Mouse (Mus musculus) CH12.LX (cell line): ENCODE results near the gene Kcnn1. TPM values are rescaled to one million over a fixed set of nuclear protein-coding genes. Genes with fewer than 3 reads are reported as not detected.

Experiments used
- DNase-seq: peaks from one replicate; pipeline ENCODE4 v3.0.0-alpha.2; 2013; ENCODE audit errors: extremely low read depth
- H3K27ac ChIP-seq: 2 replicates; pipeline ENCODE4 v1.5.1; 2012; ENCODE audit warnings: low read depth, mild to moderate bottlenecking, control low read depth, moderate library complexity; ENCODE audit not compliant: insufficient read depth
- H3K27me3 ChIP-seq: replicated peaks from 2 replicates; pipeline ENCODE3; 2012; ENCODE audit warnings: inconsistent platforms
- H3K36me3 ChIP-seq, 2 experiments: replicated peaks in 1 of 2; 2 replicates each; pipeline versions ENCODE3 to v1.6.1; 2012; ENCODE audit warnings: inconsistent platforms in 1 of 2, low read length in 1 of 2, mild to moderate bottlenecking in 1 of 2, mixed read lengths in 1 of 2, moderate library complexity in 1 of 2; ENCODE audit not compliant: control insufficient read depth in 1 of 2, insufficient read depth in 1 of 2
- H3K4me1 ChIP-seq, 2 experiments: 2 replicates each; pipeline ENCODE4 v1.6.1; 2012; ENCODE audit warnings: inconsistent platforms in 1 of 2, moderate library complexity in 1 of 2; ENCODE audit not compliant: insufficient read depth in 2 of 2, control insufficient read depth in 1 of 2
- H3K4me2 ChIP-seq: 2 replicates; pipeline ENCODE4 v1.6.1; 2012; ENCODE audit warnings: low read depth, mild to moderate bottlenecking, control low read depth; ENCODE audit not compliant: poor library complexity, insufficient read depth, severe bottlenecking
- H3K4me3 ChIP-seq, 3 experiments: fragments of 150-350 bp in 1 of 3; sonication (generic) in 1 of 3; replicated peaks in 1 of 3; 2 replicates each; pipeline versions ENCODE3 to v1.5.1; 2011 to 2012; ENCODE audit warnings: low read depth in 2 of 3, low read length in 2 of 3, mild to moderate bottlenecking in 2 of 3, moderate library complexity in 2 of 3, control low read depth in 1 of 3, improper control_type of control experiment in 1 of 3, inconsistent platforms in 1 of 3, mixed read lengths in 1 of 3; ENCODE audit not compliant: poor library complexity in 1 of 3
- H3K79me2 ChIP-seq: replicated peaks from 2 replicates; pipeline ENCODE4 v1.6.1; 2012; ENCODE audit warnings: mild to moderate bottlenecking, moderate library complexity; ENCODE audit not compliant: control insufficient read depth, poor library complexity, insufficient read depth, severe bottlenecking; ENCODE audit errors: extremely low read depth
- H3K9ac ChIP-seq: 2 replicates; pipeline ENCODE4 v1.6.1; 2012; ENCODE audit warnings: low read depth, mild to moderate bottlenecking, control low read depth, moderate library complexity; ENCODE audit not compliant: insufficient read depth
- H3K9me3 ChIP-seq: replicated peaks from 2 replicates; pipeline ENCODE3; 2012; ENCODE audit warnings: low read length, inconsistent platforms, mixed read lengths
- BHLHE40 ChIP-seq: IDR thresholded peaks from 2 replicates; pipeline ENCODE4 v1.6.1; 2011; ENCODE audit warnings: mild to moderate bottlenecking, low read depth, low read length, improper control_type of control experiment
- ETS1 ChIP-seq: conservative IDR thresholded peaks from 2 replicates; pipeline ENCODE4 v1.6.1; 2012; ENCODE audit warnings: low read depth, mild to moderate bottlenecking, inconsistent platforms, low read length, improper control_type of control experiment, moderate library complexity
- JUN ChIP-seq: IDR thresholded peaks from 2 replicates; pipeline ENCODE4 v1.6.1; 2011; ENCODE audit warnings: low read depth, mild to moderate bottlenecking, low read length, improper control_type of control experiment, moderate library complexity; ENCODE audit not compliant: insufficient read depth
- KAT2A ChIP-seq: IDR thresholded peaks from 2 replicates; pipeline ENCODE4 v1.6.1; 2012; ENCODE audit warnings: low read length, improper control_type of control experiment, inconsistent platforms; ENCODE audit not compliant: insufficient replicate concordance
- MAZ ChIP-seq: IDR thresholded peaks from 2 replicates; pipeline ENCODE4 v1.6.1; 2012; ENCODE audit warnings: low read depth, mild to moderate bottlenecking, inconsistent platforms, low read length, improper control_type of control experiment, moderate library complexity
- MYC ChIP-seq: IDR thresholded peaks from 2 replicates; pipeline ENCODE4 v1.6.1; 2011; ENCODE audit warnings: low read depth, mild to moderate bottlenecking, improper control_type of control experiment, low read length
- NRF1 ChIP-seq: IDR thresholded peaks from 2 replicates; pipeline ENCODE4 v1.6.1; 2014; ENCODE audit warnings: low read depth, mild to moderate bottlenecking, inconsistent platforms, low read length, improper control_type of control experiment, moderate library complexity
- PAX5 ChIP-seq: IDR thresholded peaks from 2 replicates; pipeline ENCODE4 v1.6.1; 2012; ENCODE audit warnings: low read length, inconsistent platforms, mixed read lengths
- RAD21 ChIP-seq: IDR thresholded peaks from 2 replicates; pipeline ENCODE4 v1.6.1; 2011; ENCODE audit warnings: low read depth, mild to moderate bottlenecking, low read length, improper control_type of control experiment, moderate library complexity
- SIN3A ChIP-seq: IDR thresholded peaks from 2 replicates; pipeline ENCODE4 v1.6.1; 2012; ENCODE audit warnings: low read length, improper control_type of control experiment, inconsistent platforms
- TCF12 ChIP-seq: IDR thresholded peaks from 2 replicates; pipeline ENCODE4 v1.6.1; 2014; ENCODE audit warnings: low read depth, mild to moderate bottlenecking, inconsistent platforms, low read length, improper control_type of control experiment
- USF1 ChIP-seq: IDR thresholded peaks from 2 replicates; pipeline ENCODE4 v1.6.1; 2014; ENCODE audit warnings: low read depth, mild to moderate bottlenecking, inconsistent platforms, low read length, improper control_type of control experiment
- dilution Hi-C: fragments of 300-500 bp; cut with MboI; formaldehyde crosslinking; loops from 2 replicates; pipeline ENCODE4 v1.14.3; 2020; ENCODE audit warnings: low sequenced_read_pairs; ENCODE audit not compliant: extremely low pct_unique_long_range_greater_than_20kb, extremely low pct_ligation_motif_present
- in situ Hi-C: fragments of 300-500 bp; cut with MboI; formaldehyde crosslinking; loops from 3 replicates; pipeline ENCODE4 v1.14.3; 2019; ENCODE audit warnings: low sequenced_read_pairs, low pct_ligation_motif_present, low pct_unique_long_range_greater_than_20kb, mixed read lengths
- polyA plus RNA-seq: library from polyadenylated mRNA; unstranded; fragments of >175 nt; gene quantifications from 2 replicates; pipeline ENCODE4 v1.2.1, GENCODE M21; 2012; ENCODE audit warnings: low read depth; ENCODE audit not compliant: insufficient read length
- total RNA-seq, 2 experiments: library from RNA; depleted of rRNA; stranded (reverse); fragments of 300-350 nt in 1 of 2; fragments of >200 nt in 1 of 2; gene quantifications; 2 replicates each; pipeline ENCODE4 v1.2.3; 2012 to 2014

The Kcnn1 gene
- total and polyA plus RNA-seq, 3 experiments: 0.21 TPM; not detected in 2

DNA sequence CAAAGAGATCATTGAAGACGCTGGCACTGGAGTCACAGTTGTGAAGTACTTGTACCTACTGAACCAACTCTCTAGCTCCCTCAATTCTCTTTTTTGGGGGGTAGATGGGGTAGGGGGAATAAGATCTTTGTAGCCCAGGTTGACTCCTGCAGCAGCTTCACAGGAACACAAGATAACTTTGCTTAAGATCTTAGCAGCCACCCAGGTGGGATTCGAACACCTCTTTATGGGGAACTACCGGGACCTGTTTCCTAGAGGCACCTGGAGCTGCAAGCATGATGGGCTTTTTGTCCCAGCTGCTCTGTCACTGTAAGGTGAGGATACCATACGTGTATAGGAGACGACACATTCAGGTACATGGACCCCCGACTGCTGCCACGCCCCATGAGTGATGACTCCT, 3.5 kb upstream of the Kcnn1 start:
- H3K27ac ChIP-seq: no peak overlapping the region
- in situ Hi-C loops: no loop called here

DNA sequence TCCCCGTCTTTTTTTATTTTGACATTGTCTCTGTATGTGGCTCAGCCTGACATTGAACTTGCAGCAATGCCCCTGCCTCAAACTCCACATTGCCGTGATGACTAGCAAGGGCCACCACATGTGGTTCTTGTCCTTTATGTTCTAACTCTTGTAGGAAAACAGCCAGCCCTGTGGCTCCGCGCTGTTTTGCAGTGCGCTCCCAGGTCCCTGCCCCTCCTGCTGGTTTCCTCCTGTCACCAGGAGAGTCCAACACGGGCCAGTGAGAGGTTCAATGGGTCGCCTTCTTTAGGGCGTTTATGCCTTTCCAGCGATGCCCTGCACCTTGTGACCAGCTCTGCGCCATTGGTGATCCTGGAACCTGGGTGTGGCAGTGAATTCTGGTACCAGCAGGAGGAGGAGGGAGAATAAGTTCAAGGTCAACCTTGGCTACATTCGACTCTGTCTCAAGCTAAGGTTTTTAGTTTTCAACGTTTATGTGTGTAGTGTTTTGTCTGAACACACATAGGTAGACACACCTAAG, 3.0 kb upstream of the Kcnn1 start:
- Histone ChIP-seq H3K79me2 (no peaks in the 10 kb centered on the region), H3K4me2 (peak overlapping the region; percentile 77; the same call in 1 of the 2 replicates), H3K36me3 (peaks cover 14 to 36% of the 10 kb centered on the region in 2 experiments), H3K9ac (no peak overlapping the region), H3K27ac (no peak overlapping the region), H3K9me3 (no peaks in the 10 kb centered on the region), H3K4me1 (peaks cover 12 to 55% of the 10 kb centered on the region in 2 experiments), H3K4me3 (peak overlapping the region in 1 of 3 experiments; percentile 20), H3K27me3 (peaks cover 39% of the 10 kb centered on the region)
- in situ Hi-C loops: no loop called here
- TF ChIP-seq MAZ (0 out of 2 replicates have a peak, but pooled peaks have one; percentile 0), ETS1 (no peak), PAX5 (no peak), NRF1 (no peak), MYC (no peak), RAD21 (no peak), USF1 (no peak)
- DNase-seq: no peak
- dilution Hi-C loops: no loop called here

More for the DNA sequence above, 3.5 kb upstream of the Kcnn1 start:
- dilution Hi-C loops: no loop called here
- no peaks in the 10 kb centered on the region for H3K79me2 ChIP-seq
- H3K4me2 ChIP-seq: no peak overlapping the region
- H3K27me3 ChIP-seq: peaks cover 35% of the 10 kb centered on the region
- peaks cover 14 to 41% of the 10 kb centered on the region in 2 experiments for H3K36me3 ChIP-seq
- peaks cover 14 to 59% of the 10 kb centered on the region in 2 experiments for H3K4me1 ChIP-seq
- H3K9ac ChIP-seq: no peak overlapping the region
- H3K9me3 ChIP-seq: no peaks in the 10 kb centered on the region
- no peak overlapping the region for H3K4me3 ChIP-seq
- no peak for TF ChIP-seq MAZ
- no peak for TF ChIP-seq PAX5
- no peak for TF ChIP-seq JUN
- no peak for TF ChIP-seq KAT2A
- TF ChIP-seq BHLHE40: no peak
- TF ChIP-seq TCF12: no peak
- TF ChIP-seq SIN3A: no peak
- no peak for DNase-seq
